Mouse (Mus musculus): Measurements from ENCODE around the gene Zbtb2.

DNA sequence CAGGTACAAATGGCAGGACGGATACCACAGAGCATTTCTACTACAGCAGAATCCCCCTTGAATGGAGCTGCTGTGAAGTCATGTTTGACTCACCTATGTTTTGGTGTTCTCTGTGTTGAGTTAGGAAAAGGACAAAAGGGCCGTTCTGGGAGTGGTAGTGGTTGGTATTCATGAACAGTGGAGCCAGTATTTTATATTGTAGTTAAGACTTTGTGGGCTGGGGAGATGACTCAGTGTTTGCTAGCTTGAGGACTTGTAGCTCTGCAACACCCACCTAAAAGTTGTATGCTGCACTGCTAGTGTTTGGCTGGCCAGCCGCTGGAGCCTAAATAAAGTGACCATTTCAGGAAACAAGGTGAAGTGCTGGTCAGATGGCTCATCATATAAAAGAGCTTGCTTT is 7.4 kb upstream of the Zbtb2 start:
- TF ChIP-seq CTCF (IDR thresholded peaks at IDR 0.05; ENCODE audit: low read depth) (no peak), EP300 (IDR thresholded peaks at IDR 0.05; ENCODE audit: low read depth) (no peak)
